8 mouse cellular contexts compared by ENCODE assay signal in the genomic region with DNA sequence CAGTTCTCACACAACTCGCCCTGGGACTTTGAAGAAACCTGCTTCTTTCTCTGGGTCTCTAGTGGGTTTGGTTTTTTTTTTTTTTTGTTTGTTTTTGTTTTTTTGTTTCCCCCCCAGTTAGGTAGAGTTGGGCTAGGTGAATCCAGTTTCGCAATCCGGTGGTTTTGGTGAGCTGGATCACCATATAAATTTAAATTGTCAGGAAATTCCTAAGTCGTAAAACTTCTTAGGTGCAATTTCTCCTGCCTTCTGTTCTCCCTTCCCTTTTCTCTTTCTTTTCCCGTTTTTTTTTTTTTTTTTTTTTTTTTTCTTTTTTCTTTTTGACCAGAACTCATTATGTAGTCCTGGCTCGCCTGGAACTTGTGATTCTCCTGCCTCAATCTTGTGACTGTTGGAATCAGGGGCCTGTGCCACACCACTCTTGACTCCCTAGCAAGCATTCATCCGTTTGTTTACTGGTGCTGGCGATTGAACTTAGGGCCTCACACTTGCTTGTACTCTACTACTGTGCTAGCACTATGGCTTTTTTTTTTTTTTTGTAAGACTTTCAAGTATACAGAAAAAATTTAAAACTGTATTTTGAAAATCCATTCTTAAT. TPM values are rescaled to one million over a fixed set of nuclear protein-coding genes. Genes with fewer than 3 reads are reported as not detected.
DNase-seq lines count a peak whose midpoint lies in the region; ATAC-seq and TF ChIP-seq lines count a peak whose summit lies in the region.

No protein-coding gene starts in this region.

- 12% methylated on average over 8 of the region's 8 CpGs for WGBS in heart, embryonic 14.5 days
- 4% methylated on average over 8 of the region's 8 CpGs for whole genome bisulfite sequencing in forebrain, embryonic 14.5 days
- WGBS in liver, postnatal 0 days (ENCODE audit: insufficient replicate concordance) = 12% methylated on average over 8 of the region's 8 CpGs

- peak overlapping the region; percentile 93 for H3K9ac ChIP-seq in heart, embryonic 14.5 days (ENCODE audit: low read length)
- H3K9ac ChIP-seq in forebrain, embryonic 14.5 days (ENCODE audit: low read length) = peak overlapping the region; percentile 84
- peak overlapping the region; percentile 93 for H3K9ac ChIP-seq in liver, postnatal 0 days (replicated peaks)

- peaks cover 12% of the 10 kb centered on the region for H3K36me3 ChIP-seq in heart, embryonic 14.5 days (ENCODE audit: control insufficient read depth, insufficient read depth, low read length)
- peaks cover 28% of the 10 kb centered on the region for H3K36me3 ChIP-seq in E14TG2a.4 (ENCODE audit: insufficient read depth, low read length)
- peaks cover 3% of the 10 kb centered on the region; the same call in 1 of the 2 replicates for H3K36me3 ChIP-seq in forebrain, embryonic 14.5 days (ENCODE audit: control insufficient read depth, insufficient read depth, low read length)
- H3K36me3 ChIP-seq in liver, postnatal 0 days (replicated peaks; ENCODE audit: insufficient read depth, low read length) = peaks cover 4% of the 10 kb centered on the region; the same call in 1 of the 2 replicates

- H3K27ac ChIP-seq in heart, embryonic 14.5 days (replicated peaks in 1 of 2; ENCODE audit: control insufficient read depth in 1 of 2, insufficient read depth in 1 of 2, low read depth in 2 of 2, low read length in 2 of 2) = peak overlapping the region; percentile 17 to 83; a peak in 2 of 4 replicates
- H3K27ac ChIP-seq in forebrain, embryonic 14.5 days (ENCODE audit: low read depth, low read length) = no peak overlapping the region
- H3K27ac ChIP-seq in liver, postnatal 0 days (ENCODE audit: low read depth) = peak overlapping the region; percentile 88

- no peak for TF ChIP-seq CTCF in E14TG2a.4 (conservative IDR thresholded peaks at IDR 0.05; ENCODE audit: low read length)
- TF ChIP-seq CTCF in liver, postnatal 0 days (IDR thresholded peaks at IDR 0.05; ENCODE audit: low read depth) = no peak

- H3K4me2 ChIP-seq in heart, embryonic 14.5 days (ENCODE audit: low read length) = peak overlapping the region; percentile 83
- peak overlapping the region; percentile 65 for H3K4me2 ChIP-seq in forebrain, embryonic 14.5 days (ENCODE audit: low read length)
- peak overlapping the region; percentile 85 for H3K4me2 ChIP-seq in liver, postnatal 0 days (ENCODE audit: low read depth, low read length)

- peaks cover 2% of the 10 kb centered on the region; the same call in 1 of the 2 replicates for H3K27me3 ChIP-seq in heart, embryonic 14.5 days (ENCODE audit: control insufficient read depth, insufficient read depth, low read length)
- H3K27me3 ChIP-seq in E14TG2a.4 (ENCODE audit: insufficient read depth, low read length) = no peaks in the 10 kb centered on the region
- 0 out of 2 replicates have a peak, but pooled peaks cover 7% of the 10 kb centered on the region for H3K27me3 ChIP-seq in forebrain, embryonic 14.5 days (replicated peaks; ENCODE audit: control insufficient read depth, insufficient read depth, low read length)
- H3K27me3 ChIP-seq in liver, postnatal 0 days (ENCODE audit: insufficient read depth, low read length) = no peaks in the 10 kb centered on the region

- TF ChIP-seq EP300 in liver, postnatal 0 days (IDR thresholded peaks at IDR 0.05; ENCODE audit: low read depth) = no peak

- no peak for ATAC-seq in heart, embryonic 14.5 days (ENCODE audit: insufficient number of reproducible peaks, insufficient read depth, low FRiP score, low read depth)
- no peak for ATAC-seq in forebrain, embryonic 14.5 days
- no peak for ATAC-seq in liver, postnatal 0 days

- H3K4me3 ChIP-seq in heart, embryonic 14.5 days (ENCODE audit: control insufficient read depth in 1 of 2, insufficient read depth in 1 of 2, low read depth in 1 of 2, low read length in 2 of 2) = peak overlapping the region; percentile 87 to 93
- H3K4me3 ChIP-seq in E14TG2a.4 (replicated peaks; ENCODE audit: low read length) = peak overlapping the region; percentile 94
- H3K4me3 ChIP-seq in forebrain, embryonic 14.5 days (ENCODE audit: low read depth, low read length) = peak overlapping the region; percentile 90
- peak overlapping the region; percentile 99 for H3K4me3 ChIP-seq in liver, postnatal 0 days (ENCODE audit: low read depth, low read length)

- no peaks in the 10 kb centered on the region for H3K9me3 ChIP-seq in heart, embryonic 14.5 days (ENCODE audit: control insufficient read depth, low read length)
- no peaks in the 10 kb centered on the region for H3K9me3 ChIP-seq in E14TG2a.4 (ENCODE audit: low read length)
- H3K9me3 ChIP-seq in forebrain, embryonic 14.5 days (replicated peaks; ENCODE audit: control insufficient read depth, low read length) = no peaks in the 10 kb centered on the region
- H3K9me3 ChIP-seq in liver, postnatal 0 days (ENCODE audit: low read length) = no peaks in the 10 kb centered on the region

- peaks cover 0 to 6% of the 10 kb centered on the region in 2 experiments; a peak in 1 of 4 replicates for H3K4me1 ChIP-seq in heart, embryonic 14.5 days (ENCODE audit: control insufficient read depth in 2 of 2, insufficient read depth in 2 of 2, low read length in 2 of 2)
- H3K4me1 ChIP-seq in E14TG2a.4 (replicated peaks; ENCODE audit: low read depth, low read length) = peaks cover 34% of the 10 kb centered on the region
- no peaks in the 10 kb centered on the region for H3K4me1 ChIP-seq in forebrain, embryonic 14.5 days (ENCODE audit: control insufficient read depth, insufficient read depth, low read length)
- peaks cover 5% of the 10 kb centered on the region; the same call in 1 of the 2 replicates for H3K4me1 ChIP-seq in liver, postnatal 0 days (ENCODE audit: insufficient read depth)

- no peak for DNase-seq in heart, adult 8-10 months (ENCODE audit: low spot score)
- no peak for DNase-seq in forebrain, embryonic 14.5 days (ENCODE audit: low spot score)
- no peak for DNase-seq in liver, postnatal 0 days
- DNase-seq in thymus, postnatal 10 days (ENCODE audit: low spot score in 2 of 2) = no peak
- no peak for DNase-seq in gastrocnemius, adult 8-10 months (ENCODE audit: low spot score in 2 of 2)
- no peak for DNase-seq in Muller cell, postnatal 12 days (ENCODE audit: inconsistent ontology term)

RNA-seq across cellular contexts. Expression of a gene that starts 1.0 kb away (rescaled TPM):
- 32.9 and 36.0 TPM in 2 replicates for polyA plus RNA-seq in heart, embryonic 14.5 days (2014; fragmentation: Nextera tagmentation; extraction: Ambion mirVana)
- 1 to 10 TPM; 5.2 to 9.7 (median 8.3) TPM for total RNA-seq in heart, adult 8-10 months (2022)
- polyA plus RNA-seq in forebrain, embryonic 14.5 days (2014; fragmentation: Nextera tagmentation; extraction: Ambion mirVana) = 19.8 and 32.1 TPM in 2 replicates
- 138 and 154 TPM in 2 replicates for polyA plus RNA-seq in liver, postnatal 0 days (2015; fragmentation: Nextera tagmentation; extraction: Ambion mirVana)
- 1 to 10 TPM; 1.0 to 4.1 (median 2.4) TPM for total RNA-seq in gastrocnemius, adult 8-10 months (2022)
